Mouse (Mus musculus) ES-Bruce4 (cell line): ENCODE results near the gene Elfn1. TPM values are rescaled to one million over a fixed set of nuclear protein-coding genes. Genes with fewer than 3 reads are reported as not detected.

Experiments
- H3K27ac ChIP-seq: 2 replicates; pipeline ENCODE4 v1.5.1; 2012; ENCODE audit warnings: low read length, inconsistent platforms; ENCODE audit not compliant: insufficient read depth
- H3K27me3 ChIP-seq: 2 replicates; pipeline ENCODE4 v1.6.1; 2012; ENCODE audit warnings: mild to moderate bottlenecking, low read length, inconsistent platforms; ENCODE audit not compliant: control insufficient read depth, poor library complexity, insufficient read depth, severe bottlenecking
- H3K36me3 ChIP-seq: 2 replicates; pipeline ENCODE4 v1.6.1; 2012; ENCODE audit warnings: inconsistent platforms, mild to moderate bottlenecking, low read length, moderate library complexity; ENCODE audit not compliant: control insufficient read depth, poor library complexity, insufficient read depth, severe bottlenecking
- H3K4me1 ChIP-seq: one replicate; pipeline ENCODE4 v1.8.1; 2011; ENCODE audit warnings: low read length; ENCODE audit not compliant: control insufficient read depth, insufficient read depth
- H3K4me3 ChIP-seq: 2 replicates; pipeline ENCODE4 v1.5.1; 2011; ENCODE audit warnings: low read depth, mild to moderate bottlenecking, low read length
- H3K9ac ChIP-seq: 2 replicates; pipeline ENCODE4 v1.6.1; 2012; ENCODE audit warnings: low read depth, mild to moderate bottlenecking, inconsistent platforms; ENCODE audit not compliant: poor library complexity, severe bottlenecking
- H3K9me3 ChIP-seq: replicated peaks from 2 replicates; pipeline ENCODE4 v1.6.1; 2012; ENCODE audit warnings: mild to moderate bottlenecking, low read length, inconsistent platforms; ENCODE audit not compliant: control insufficient read depth, poor library complexity, insufficient read depth, severe bottlenecking
- CTCF ChIP-seq: IDR thresholded peaks from one replicate; pipeline ENCODE4 v1.8.1; 2011; ENCODE audit warnings: low read depth, low read length
- EP300 ChIP-seq: IDR thresholded peaks from 2 replicates; pipeline ENCODE4 v1.6.1; 2011; ENCODE audit warnings: low read depth, low read length; ENCODE audit not compliant: insufficient read depth
- POLR2A ChIP-seq: IDR thresholded peaks from one replicate; pipeline ENCODE4 v1.8.1; 2011; ENCODE audit warnings: low read length; ENCODE audit not compliant: insufficient read depth
- polyA plus RNA-seq: library from polyadenylated mRNA; stranded (reverse); fragments of >200 nt; gene quantifications from 2 replicates; pipeline ENCODE4 v1.2.4, GENCODE M21; 2011; ENCODE audit warnings: low read depth; ENCODE audit not compliant: missing spikeins, insufficient read depth, insufficient read length

Gene Elfn1
- polyA plus RNA-seq, 1 experiment, result 0.15 TPM

DNA sequence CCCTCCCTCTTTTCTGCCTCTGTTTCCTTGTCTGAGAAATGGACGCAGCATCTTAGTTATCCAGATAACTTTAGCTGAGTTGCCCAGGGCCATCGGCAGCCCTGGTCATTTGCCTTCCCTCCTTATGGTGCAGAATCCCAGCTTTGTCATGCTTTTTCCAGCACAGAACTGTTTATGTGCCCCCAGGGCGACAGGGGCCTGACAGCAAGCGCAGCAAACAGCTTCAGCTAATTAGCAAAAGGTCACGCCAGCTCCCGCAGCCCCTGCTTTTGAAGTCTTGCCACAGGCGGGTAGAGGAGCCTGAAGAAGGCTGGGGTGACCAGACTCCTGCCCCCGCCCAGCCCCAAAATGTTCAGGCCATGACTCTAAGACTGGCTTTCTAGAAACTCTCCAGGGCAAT lies 41.6 kb downstream of the Elfn1 start:
- H3K4me3 ChIP-seq, result no peak overlapping the region
- H3K4me1 ChIP-seq, result peaks cover 4% of the 10 kb centered on the region
- no peaks in the 10 kb centered on the region for H3K27me3 ChIP-seq
- no peaks in the 10 kb centered on the region for H3K9me3 ChIP-seq
- TF ChIP-seq CTCF, result no peak
- TF ChIP-seq POLR2A, result no peak
- peak; percentile 52; the same call in 1 of the 2 replicates for TF ChIP-seq EP300
- H3K36me3 ChIP-seq, result no peaks in the 10 kb centered on the region
- H3K9ac ChIP-seq, result no peak overlapping the region
- no peak overlapping the region for H3K27ac ChIP-seq

DNA sequence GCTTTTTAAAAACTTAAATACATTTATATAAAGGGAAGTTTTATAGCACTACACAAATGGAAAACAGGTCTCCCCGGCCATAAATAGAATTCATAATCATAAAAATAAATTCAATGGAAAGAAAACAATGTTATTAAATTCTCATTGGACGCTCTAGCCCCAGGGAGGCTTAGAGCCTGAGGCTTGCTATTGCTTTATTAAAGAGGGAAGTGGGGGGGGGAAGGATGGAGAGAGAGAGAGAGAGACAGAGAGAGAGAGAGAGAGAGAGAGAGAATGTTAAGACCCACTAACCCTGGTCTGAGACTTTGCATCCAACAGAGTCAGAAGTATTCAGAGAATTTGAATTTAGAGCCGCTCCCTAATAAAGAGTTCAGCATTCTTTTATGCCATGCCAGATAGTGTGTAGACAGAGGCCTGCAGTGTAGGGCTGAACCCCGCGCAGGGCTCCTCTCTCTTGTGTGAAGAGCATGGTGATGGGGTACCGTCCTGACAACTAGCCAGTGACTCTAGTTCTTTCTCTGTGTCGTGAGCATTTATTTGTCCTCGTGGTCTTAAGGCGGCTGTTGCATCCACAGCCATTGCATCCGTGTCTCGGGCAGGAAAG lies 42.3 kb downstream of the Elfn1 start:
- H3K4me1 ChIP-seq, result peaks cover 2% of the 10 kb centered on the region
- H3K36me3 ChIP-seq, result no peaks in the 10 kb centered on the region
- H3K4me3 ChIP-seq, result no peak overlapping the region
- TF ChIP-seq POLR2A (no peak), CTCF (no peak), EP300 (no peak)
- no peaks in the 10 kb centered on the region for H3K27me3 ChIP-seq
- H3K27ac ChIP-seq, result no peak overlapping the region
- no peak overlapping the region for H3K9ac ChIP-seq
- no peaks in the 10 kb centered on the region for H3K9me3 ChIP-seq

DNA sequence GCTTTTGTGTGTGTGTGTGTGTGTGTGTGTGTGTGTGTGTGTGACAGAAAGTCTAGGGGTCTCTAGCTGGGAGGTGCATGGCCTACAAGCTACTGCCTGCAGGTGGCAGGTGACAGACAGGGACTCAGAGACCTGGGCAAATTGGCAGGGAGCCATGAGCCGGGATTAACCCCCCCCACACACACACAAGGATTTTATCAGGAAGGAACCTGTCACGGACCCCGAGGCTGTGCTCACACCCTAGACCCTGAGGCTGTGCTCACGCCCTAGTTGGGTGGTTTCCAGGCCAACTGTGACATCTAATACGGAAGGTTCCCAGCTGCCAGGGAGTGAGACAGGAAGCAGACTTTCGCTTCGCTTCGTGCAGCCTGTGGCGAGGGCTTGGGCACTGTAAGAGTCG lies 49.1 kb downstream of the Elfn1 start:
- H3K27me3 ChIP-seq, result no peaks in the 10 kb centered on the region
- no peak overlapping the region for H3K27ac ChIP-seq
- TF ChIP-seq EP300 (no peak), CTCF (no peak), POLR2A (no peak)

DNA sequence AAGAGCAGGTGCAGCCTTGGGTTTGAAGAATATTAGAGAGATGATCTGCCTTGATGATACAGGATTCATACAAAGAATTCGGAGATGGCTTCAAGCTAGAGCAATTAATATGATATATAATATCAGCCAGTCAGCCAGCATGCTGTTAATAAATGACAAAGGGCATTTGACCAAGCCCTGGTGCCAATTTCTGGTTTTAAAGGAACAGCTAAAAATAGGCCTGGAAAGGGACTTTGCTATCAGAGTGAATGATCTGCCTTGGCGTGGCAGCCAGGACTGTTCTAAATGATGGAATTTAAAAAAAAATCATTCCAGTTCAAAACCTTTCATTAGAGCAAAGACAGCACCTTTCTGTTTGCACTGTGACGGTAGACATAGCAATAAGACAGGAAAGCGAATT lies 52.0 kb downstream of the Elfn1 start:
- Histone ChIP-seq H3K36me3 (no peaks in the 10 kb centered on the region), H3K27me3 (no peaks in the 10 kb centered on the region), H3K27ac (no peak overlapping the region), H3K4me1 (no peaks in the 10 kb centered on the region), H3K4me3 (no peak overlapping the region), H3K9me3 (no peaks in the 10 kb centered on the region), H3K9ac (no peak overlapping the region)
- TF ChIP-seq POLR2A, result no peak
- no peak for TF ChIP-seq EP300
- TF ChIP-seq CTCF, result no peak

More for the DNA sequence above, 49.1 kb downstream of the Elfn1 start:
- Histone ChIP-seq H3K9ac (no peak overlapping the region), H3K36me3 (no peaks in the 10 kb centered on the region), H3K4me3 (no peak overlapping the region), H3K9me3 (no peaks in the 10 kb centered on the region), H3K4me1 (no peaks in the 10 kb centered on the region)

DNA sequence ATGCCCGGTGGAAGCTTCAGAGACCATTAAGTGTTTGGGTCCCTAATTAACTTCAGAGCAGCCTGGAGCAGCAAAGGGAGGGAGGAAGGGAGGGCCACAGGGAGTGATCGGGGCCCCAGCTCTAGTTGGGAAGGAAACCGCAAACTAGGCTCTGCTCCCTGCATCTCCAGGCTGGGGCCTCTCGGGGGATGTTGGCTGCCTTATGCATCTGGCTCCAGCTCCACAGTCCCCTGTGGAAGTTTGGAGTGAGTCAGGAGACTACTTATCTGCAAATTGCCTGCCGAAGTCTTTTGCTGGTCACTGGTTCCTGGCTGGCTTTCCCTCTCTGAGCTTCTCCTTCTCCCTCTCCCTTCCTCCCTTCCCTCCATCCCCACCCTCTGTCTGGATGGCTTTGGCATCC lies 56.6 kb downstream of the Elfn1 start:
- H3K36me3 ChIP-seq, result no peaks in the 10 kb centered on the region
- no peak overlapping the region for H3K9ac ChIP-seq
- no peak for TF ChIP-seq POLR2A
- TF ChIP-seq CTCF, result no peak
- TF ChIP-seq EP300, result no peak
- no peak overlapping the region for H3K4me3 ChIP-seq
- no peaks in the 10 kb centered on the region for H3K4me1 ChIP-seq
- no peaks in the 10 kb centered on the region for H3K9me3 ChIP-seq
- no peak overlapping the region for H3K27ac ChIP-seq
- no peaks in the 10 kb centered on the region for H3K27me3 ChIP-seq

DNA sequence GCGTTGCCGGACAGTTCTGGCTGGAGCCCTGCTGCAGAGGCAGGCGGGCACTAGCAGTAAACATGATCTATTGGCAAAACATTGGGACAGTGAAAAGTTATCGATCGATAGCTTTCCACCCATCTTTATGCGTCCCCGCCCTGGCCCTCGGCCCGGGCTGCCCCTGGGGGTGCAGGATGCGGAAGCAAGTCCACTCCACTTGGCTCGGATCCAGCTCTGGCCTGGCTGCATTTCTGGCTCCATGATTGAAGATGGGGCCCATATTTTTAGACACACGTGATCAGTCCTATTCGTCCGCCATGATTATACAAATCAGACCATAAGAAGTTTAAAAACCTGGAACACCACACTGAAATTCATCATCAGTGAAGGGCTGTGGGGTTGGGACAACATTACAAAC lies 57.9 kb downstream of the Elfn1 start:
- no peak overlapping the region for H3K9ac ChIP-seq
- H3K4me1 ChIP-seq, result peaks cover 1% of the 10 kb centered on the region
- no peak overlapping the region for H3K27ac ChIP-seq
- H3K9me3 ChIP-seq, result no peaks in the 10 kb centered on the region
- H3K27me3 ChIP-seq, result no peaks in the 10 kb centered on the region
- TF ChIP-seq CTCF, result no peak
- TF ChIP-seq EP300, result no peak
- TF ChIP-seq POLR2A, result no peak
- no peak overlapping the region for H3K4me3 ChIP-seq
- H3K36me3 ChIP-seq, result no peaks in the 10 kb centered on the region
